ENCODE assay signal across 16 mouse cellular contexts in genomic region chr11:20788070-20788469, GRCm38 (mm10).
"Had no signal": no experiment of that assay in that cellular context is flagged by ENCODE, and none has a peak within 500 bp of the region (broad histone marks: within the 10 kb centered on the region; RNA-seq: fewer than 3 reads in every experiment).

No protein-coding gene starts in this region.

- ATAC-seq: hindbrain, postnatal 0 days; inflammation-experienced regulatory T-cells, adult 6 months; liver, embryonic 12.5 days; midbrain, embryonic 16.5 days had no signal

- DNase-seq: kidney, adult 2 months; kidney, postnatal 10 days; kidney, postnatal 36 days; lung, adult 18-20 months; lung, postnatal 14 days; right cerebral cortex, postnatal 4 days; spleen, adult 18-20 months; thymus, postnatal 25 days had no signal

- H3K27ac ChIP-seq: hindbrain, postnatal 0 days; liver, embryonic 12.5 days; liver, embryonic 15.5 days; midbrain, embryonic 12.5 days; stomach, embryonic 15.5 days had no signal

- H3K9me3 ChIP-seq: liver, embryonic 15.5 days; stomach, embryonic 15.5 days had no signal

- H3K4me3 ChIP-seq: liver, embryonic 12.5 days; liver, embryonic 15.5 days; midbrain, embryonic 12.5 days; myocyte; stomach, embryonic 15.5 days had no signal

- H3K4me1 ChIP-seq: liver, embryonic 12.5 days; liver, embryonic 15.5 days; midbrain, embryonic 12.5 days; stomach, embryonic 15.5 days had no signal

- H3K9ac ChIP-seq: liver, embryonic 12.5 days; liver, embryonic 15.5 days; midbrain, embryonic 12.5 days; stomach, embryonic 15.5 days had no signal

- H3K27me3 ChIP-seq: liver, embryonic 12.5 days; liver, embryonic 15.5 days; midbrain, embryonic 12.5 days; stomach, embryonic 15.5 days had no signal

- H3K4me2 ChIP-seq: liver, embryonic 12.5 days; liver, embryonic 15.5 days; midbrain, embryonic 12.5 days; stomach, embryonic 15.5 days had no signal

- H3K36me3 ChIP-seq: liver, embryonic 12.5 days; liver, embryonic 15.5 days; midbrain, embryonic 12.5 days; stomach, embryonic 15.5 days had no signal
